Mouse (Mus musculus): ENCODE results near the gene Atxn1.

- TF ChIP-seq CTCF (IDR thresholded peaks at IDR 0.05; ENCODE audit: borderline replicate concordance, insufficient read depth, low read length), result no peak
- no peak for TF ChIP-seq POLR2A (IDR thresholded peaks at IDR 0.05; ENCODE audit: low read depth, low read length)
Observed at GRCm38 (mm10) chr13:45967371-45967770, 2.6 kb upstream of the Atxn1 start.
